Mouse (Mus musculus) large intestine, adult 2 months (tissue): Measurements from ENCODE around the gene Tamm41. TPM values are rescaled to one million over a fixed set of nuclear protein-coding genes. Genes with fewer than 3 reads are reported as not detected.

Experiments
- DNase-seq: peaks from one replicate; pipeline ENCODE4 v3.0.0-alpha.2; 2012; ENCODE audit warnings: low read depth, low spot score
- WGBS: fragments of 180-500 bp; shearing (Covaris S2); methylation state at CpG from one replicate; pipeline ENCODE4 v1.1.7; 2018; 5-methylcytosine and 5-hydroxymethylcytosine counted together
- polyA plus RNA-seq: library from polyadenylated mRNA; depleted of rRNA; stranded (reverse); fragments of >200 nt; gene quantifications from 2 replicates; pipeline ENCODE4 v1.2.3, GENCODE M21; 2012; rRNA removed

The Tamm41 gene
- polyA plus RNA-seq, 1 experiment: 32.7 TPM

DNA sequence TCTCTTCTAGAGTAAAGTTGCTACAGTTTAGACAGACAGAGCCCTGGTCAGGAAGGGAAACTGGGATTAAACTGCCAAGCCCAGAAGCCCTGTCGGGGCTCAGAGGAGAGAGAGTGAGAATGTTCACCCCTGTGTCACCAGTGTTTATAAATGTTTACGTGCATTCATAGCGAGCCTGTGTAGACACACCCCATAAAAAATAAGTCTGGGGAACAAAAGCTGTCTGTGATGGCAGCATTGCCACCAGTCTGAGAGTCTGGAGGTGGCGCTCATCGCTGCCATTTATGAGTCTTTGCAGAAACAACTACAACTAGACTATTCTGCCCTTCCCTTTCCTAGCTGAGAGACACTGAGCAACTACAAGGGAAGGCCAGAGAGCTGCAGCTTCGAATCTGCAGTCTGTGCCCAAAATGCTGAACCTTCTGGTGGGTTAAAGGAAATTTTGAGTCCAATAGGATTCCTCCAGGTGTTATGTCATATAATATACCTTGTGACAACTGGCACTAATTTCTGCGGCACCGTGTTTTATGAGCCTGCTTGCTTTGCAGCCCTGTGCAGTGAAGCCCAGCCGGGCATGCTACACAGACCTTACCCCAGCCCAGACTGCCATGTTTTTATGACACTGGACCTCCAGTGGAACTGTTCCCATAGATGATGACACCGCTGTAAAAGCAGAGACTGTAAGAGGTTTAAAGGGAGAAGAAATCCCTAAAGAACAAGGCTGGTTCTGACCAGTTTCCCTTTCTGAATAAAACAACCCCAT is 79.2 kb downstream of the Tamm41 start:
- 33% methylated on average over 10 of the region's 10 CpGs for WGBS
- DNase-seq: no peak

GRCm38 (mm10) chr6:114957756-114958155 is 79.9 kb downstream of the Tamm41 start:
- WGBS: 71% methylated on average over 12 of the region's 12 CpGs

DNA sequence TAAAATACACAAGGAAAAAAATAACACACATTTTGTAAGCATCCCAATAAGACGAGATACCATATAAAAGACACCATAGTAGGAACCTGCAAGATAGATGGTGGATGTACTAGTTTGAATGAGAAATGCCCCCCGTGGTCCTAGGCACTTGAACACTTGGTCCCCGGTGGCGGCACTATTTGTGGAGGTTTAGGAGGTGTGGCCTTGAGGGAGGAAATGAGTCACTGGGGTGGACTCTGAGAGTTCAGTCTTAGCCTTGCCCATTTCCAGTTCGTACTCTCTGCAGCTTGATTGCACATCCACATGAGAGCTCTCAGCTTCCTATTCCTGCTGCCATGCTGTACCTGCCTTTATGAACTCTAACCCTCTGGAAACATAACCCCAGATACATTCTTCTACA is 83.2 kb downstream of the Tamm41 start:
- DNase-seq: no peak
- WGBS: 72% methylated on average over 5 of the region's 5 CpGs

More at GRCm38 (mm10) chr6:114957756-114958155, 79.9 kb downstream of the Tamm41 start:
- no peak for DNase-seq

Other genes with a start within 250 kb of the Tamm41 start
- 35.4 and 47.8 TPM in 2 replicates for gene Vgll4, start 67.9 kb downstream of the Tamm41 start, polyA plus RNA-seq
- 3.0 TPM in 2 replicates for gene Syn2, start 97.0 kb upstream of the Tamm41 start, polyA plus RNA-seq
- gene Gm17482, start 189.5 kb upstream of the Tamm41 start, polyA plus RNA-seq: not detected in 2 replicates
- gene Timp4, start 214.3 kb upstream of the Tamm41 start, polyA plus RNA-seq: 1.1 and 1.2 TPM in 2 replicates